Mouse (Mus musculus): ENCODE results near the gene Heatr4. TPM values are rescaled to one million over a fixed set of nuclear protein-coding genes. Genes with fewer than 3 reads are reported as not detected.

Heatr4 gene
- total and polyA plus RNA-seq, 3 experiments = 0.03 TPM; not detected in 2

GRCm38 (mm10) chr12:83965235-83965634, 19.4 kb downstream of the Heatr4 start:
- H3K36me3 ChIP-seq (ENCODE audit: control insufficient read depth in 1 of 2, insufficient read depth in 2 of 2, low read length in 2 of 2) = no peaks in the 10 kb centered on the region
- no peak overlapping the region for H3K27ac ChIP-seq (ENCODE audit: control insufficient read depth, low read depth, low read length)
- H3K4me1 ChIP-seq (ENCODE audit: control insufficient read depth in 1 of 2, insufficient read depth in 2 of 2, low read length in 2 of 2) = peaks cover 0 to 3% of the 10 kb centered on the region in 2 experiments; a peak in 1 of 4 replicates
- no peak overlapping the region for H3K9ac ChIP-seq (ENCODE audit: control insufficient read depth, low read depth, low read length, poor library complexity, severe bottlenecking)
- TF ChIP-seq POLR2AphosphoS5 (IDR thresholded peaks at IDR 0.05; ENCODE audit: borderline replicate concordance, low read depth, low read length) = no peak
- DNase-seq (ENCODE audit: low read depth, low spot score) = no peak
- H3K79me2 ChIP-seq (ENCODE audit: control insufficient read depth, insufficient read depth, low read length, poor library complexity) = no peaks in the 10 kb centered on the region
- H3K4me3 ChIP-seq (ENCODE audit: control insufficient read depth in 1 of 2, insufficient read depth in 1 of 2, low read depth in 2 of 2, low read length in 2 of 2) = no peak overlapping the region
- H3K9me3 ChIP-seq (replicated peaks; ENCODE audit: insufficient read depth, low read length) = no peaks in the 10 kb centered on the region
- H3K27me3 ChIP-seq (ENCODE audit: control insufficient read depth in 1 of 2, insufficient read depth in 2 of 2, low read length in 2 of 2) = no peaks in the 10 kb centered on the region; a peak in 1 of 4 replicates

- H3K4me3 ChIP-seq (ENCODE audit: control insufficient read depth in 1 of 2, insufficient read depth in 1 of 2, low read depth in 2 of 2, low read length in 2 of 2) = no peak overlapping the region
- DNase-seq (ENCODE audit: low read depth, low spot score) = no peak
- H3K9me3 ChIP-seq (replicated peaks; ENCODE audit: insufficient read depth, low read length) = no peaks in the 10 kb centered on the region
- H3K9ac ChIP-seq (ENCODE audit: control insufficient read depth, low read depth, low read length, poor library complexity, severe bottlenecking) = no peak overlapping the region
- TF ChIP-seq UBTF (IDR thresholded peaks at IDR 0.05; ENCODE audit: borderline replicate concordance, insufficient read depth, low read depth, low read length) (no peak), TBP (IDR thresholded peaks at IDR 0.05; ENCODE audit: low read depth, low read length) (no peak), E2F4 (IDR thresholded peaks at IDR 0.05; ENCODE audit: borderline replicate concordance, low read depth, low read length) (no peak), MAX (IDR thresholded peaks at IDR 0.05; ENCODE audit: low read length) (no peak), EP300 (IDR thresholded peaks at IDR 0.05; ENCODE audit: low read depth in 1 of 2, low read length in 2 of 2) (no peak), ZNF384 (IDR thresholded peaks at IDR 0.05; ENCODE audit: low read depth, low read length) (no peak), GATA1 (IDR thresholded peaks at IDR 0.05; ENCODE audit: low read depth, low read length) (no peak)
- no peak overlapping the region for H3K27ac ChIP-seq (ENCODE audit: control insufficient read depth, low read depth, low read length)
- no peaks in the 10 kb centered on the region for H3K27me3 ChIP-seq (ENCODE audit: control insufficient read depth in 1 of 2, insufficient read depth in 2 of 2, low read length in 2 of 2)
- peaks cover 0 to 7% of the 10 kb centered on the region in 2 experiments; a peak in 3 of 4 replicates for H3K4me1 ChIP-seq (ENCODE audit: control insufficient read depth in 1 of 2, insufficient read depth in 2 of 2, low read length in 2 of 2)
- peaks cover 16% of the 10 kb centered on the region for H3K79me2 ChIP-seq (ENCODE audit: control insufficient read depth, insufficient read depth, low read length, poor library complexity)
- H3K36me3 ChIP-seq (ENCODE audit: control insufficient read depth in 1 of 2, insufficient read depth in 2 of 2, low read length in 2 of 2) = peaks cover 0 to 14% of the 10 kb centered on the region in 2 experiments; a peak in 2 of 4 replicates
Observed at GRCm38 (mm10) chr12:83958278-83958677, 26.4 kb downstream of the Heatr4 start.

- Histone ChIP-seq H3K9ac (ENCODE audit: control insufficient read depth, low read depth, low read length, poor library complexity, severe bottlenecking) (peak overlapping the region; percentile 86), H3K79me2 (ENCODE audit: control insufficient read depth, insufficient read depth, low read length, poor library complexity) (peaks cover 44% of the 10 kb centered on the region), H3K27me3 (ENCODE audit: control insufficient read depth in 1 of 2, insufficient read depth in 2 of 2, low read length in 2 of 2) (no peaks in the 10 kb centered on the region), H3K4me1 (ENCODE audit: control insufficient read depth in 1 of 2, insufficient read depth in 2 of 2, low read length in 2 of 2) (peaks cover 2 to 26% of the 10 kb centered on the region in 2 experiments; a peak in 3 of 4 replicates), H3K27ac (ENCODE audit: control insufficient read depth, low read depth, low read length) (peak overlapping the region; percentile 82), H3K9me3 (replicated peaks; ENCODE audit: insufficient read depth, low read length) (no peaks in the 10 kb centered on the region), H3K4me3 (ENCODE audit: control insufficient read depth in 1 of 2, insufficient read depth in 1 of 2, low read depth in 2 of 2, low read length in 2 of 2) (peak overlapping the region; percentile 70 to 74), H3K36me3 (ENCODE audit: control insufficient read depth in 1 of 2, insufficient read depth in 2 of 2, low read length in 2 of 2) (peaks cover 0 to 32% of the 10 kb centered on the region in 2 experiments; a peak in 2 of 4 replicates)
- TF ChIP-seq MYC (IDR thresholded peaks at IDR 0.05; ENCODE audit: low read depth, low read length) (0 out of 2 replicates have a peak, but pooled peaks have one; percentile 24), MXI1 (IDR thresholded peaks at IDR 0.05; ENCODE audit: low read depth, low read length) (peak; percentile 86), HCFC1 (IDR thresholded peaks at IDR 0.05; ENCODE audit: low read depth, low read length) (no peak), POLR2A (IDR thresholded peaks at IDR 0.05; ENCODE audit: control insufficient read depth in 1 of 2, insufficient read depth in 1 of 2, low read depth in 1 of 2, low read length in 2 of 2, poor library complexity in 1 of 2) (0 out of 4 replicates have a peak, but pooled peaks of 1 of the 2 experiments have one; percentile 8), SIN3A (IDR thresholded peaks at IDR 0.05; ENCODE audit: low read length) (peak; percentile 69), ETS1 (IDR thresholded peaks at IDR 0.05; ENCODE audit: low read depth, low read length) (no peak), MAX (IDR thresholded peaks at IDR 0.05; ENCODE audit: low read length) (peak; percentile 43; the same call in 1 of the 2 replicates), USF1 (IDR thresholded peaks at IDR 0.05; ENCODE audit: low read depth, low read length) (peak; percentile 61)
- peak; percentile 67 for DNase-seq (ENCODE audit: low read depth, low spot score)
Observed at GRCm38 (mm10) chr12:83951711-83952575, 32.7 kb downstream of the Heatr4 start.

Measured in MEL (cell line).